Mouse (Mus musculus): ENCODE results near the gene Hist1h2bk.
"Not testable (repeated sequence)": the region's sequence is repeated elsewhere in the genome, so short reads cannot be mapped to it uniquely, and the experiment has no call there.

Hist1h2bk gene

DNA sequence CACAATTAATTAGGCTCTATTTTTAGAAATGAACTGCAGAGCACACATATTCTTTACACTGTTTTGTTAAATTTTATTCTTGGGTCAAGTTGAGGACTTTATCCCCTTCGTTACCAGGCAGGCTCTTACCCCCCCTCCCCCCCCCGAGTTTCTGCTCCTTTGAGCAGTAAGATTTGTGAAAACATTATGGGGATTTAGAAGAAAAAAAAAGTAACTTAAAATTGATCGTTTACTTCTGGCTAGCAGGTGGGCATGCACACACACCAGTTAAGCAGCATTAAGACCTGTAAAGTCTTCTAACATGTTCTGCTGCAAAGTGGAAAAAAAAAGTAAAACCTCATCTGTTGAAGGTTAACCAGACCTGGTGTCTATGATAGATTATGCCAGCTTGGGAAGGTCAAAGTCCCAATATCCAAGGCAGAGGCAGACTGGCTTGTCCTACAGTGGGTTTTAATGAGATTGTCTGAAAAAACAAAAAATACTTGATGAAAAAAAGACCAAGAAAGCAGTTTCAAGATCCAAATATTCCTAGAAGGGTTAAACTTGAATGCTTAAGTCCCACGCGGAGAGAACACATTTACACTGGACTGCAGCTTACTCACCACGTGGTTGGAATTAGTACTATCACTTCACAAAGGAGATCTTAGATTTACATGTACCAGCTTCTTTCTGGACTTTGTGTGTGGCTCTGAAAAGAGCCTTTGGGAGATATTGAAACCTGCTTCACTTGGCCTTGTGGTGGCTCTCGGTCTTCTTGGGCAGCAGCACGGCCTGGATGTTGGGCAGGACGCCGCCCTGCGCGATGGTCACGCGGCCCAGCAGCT is 1.0 kb upstream of the Hist1h2bk start:
- TF ChIP-seq NANOG (IDR thresholded peaks at IDR 0.05; ENCODE audit: borderline replicate concordance, low read length) (no peak), POU5F1 (IDR thresholded peaks at IDR 0.05; ENCODE audit: borderline replicate concordance, low read length) (no peak), CTCF (conservative IDR thresholded peaks at IDR 0.05; ENCODE audit: low read length) (no peak)
- H3K4me1 ChIP-seq (replicated peaks; ENCODE audit: low read depth, low read length), result peaks cover 55% of the 10 kb centered on the region
- H3K9me3 ChIP-seq (ENCODE audit: low read length), result no peaks in the 10 kb centered on the region
- 0 out of 2 replicates have a peak, but pooled peaks cover 3% of the 10 kb centered on the region for H3K36me3 ChIP-seq (ENCODE audit: insufficient read depth, low read length)
- no peaks in the 10 kb centered on the region for H3K27me3 ChIP-seq (ENCODE audit: insufficient read depth, low read length)
- H3K4me3 ChIP-seq (replicated peaks; ENCODE audit: low read length), result peak overlapping the region; percentile 77

DNA sequence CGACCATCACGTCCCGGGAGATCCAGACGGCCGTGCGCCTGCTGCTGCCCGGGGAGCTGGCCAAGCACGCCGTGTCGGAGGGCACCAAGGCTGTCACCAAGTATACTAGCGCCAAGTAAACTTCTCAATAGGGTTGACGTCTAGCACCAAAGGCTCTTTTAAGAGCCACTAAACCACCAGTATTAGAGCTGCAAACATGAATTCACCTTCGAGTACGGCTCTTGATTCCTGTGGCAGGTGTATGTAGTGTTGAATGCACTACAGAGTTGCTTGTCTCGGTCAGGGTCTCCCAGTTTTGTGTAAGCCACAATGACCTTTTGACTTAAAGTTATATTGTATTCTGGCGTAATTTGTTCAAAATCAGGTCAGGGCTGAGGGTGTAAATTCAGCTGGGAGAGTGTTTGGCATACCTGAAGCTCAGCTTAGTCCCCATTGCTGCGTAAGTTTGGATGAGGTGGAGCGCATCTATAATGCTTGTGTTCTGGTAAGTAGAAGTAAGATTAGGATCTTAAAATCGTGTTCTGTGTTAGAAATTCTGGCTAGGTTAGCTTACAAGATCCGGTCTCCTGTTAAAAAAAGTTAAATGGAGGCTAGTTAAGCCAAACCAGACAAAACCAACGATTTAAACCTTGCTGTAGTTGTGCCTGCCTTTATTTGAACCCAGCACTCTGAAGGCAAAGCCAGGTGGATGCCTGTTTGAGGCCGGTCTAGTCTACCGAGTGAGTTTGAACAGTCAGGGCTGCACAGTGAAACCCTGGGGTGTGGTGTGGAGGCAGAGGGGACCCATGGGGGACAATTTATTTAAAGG is 683 bp downstream of the Hist1h2bk start:
- no peaks in the 10 kb centered on the region for H3K27me3 ChIP-seq (ENCODE audit: insufficient read depth, low read length)
- H3K4me3 ChIP-seq (replicated peaks; ENCODE audit: low read length), result peak overlapping the region; percentile 67
- TF ChIP-seq CTCF (conservative IDR thresholded peaks at IDR 0.05; ENCODE audit: low read length), result no peak
- no peak for TF ChIP-seq NANOG (IDR thresholded peaks at IDR 0.05; ENCODE audit: borderline replicate concordance, low read length)
- TF ChIP-seq POU5F1 (IDR thresholded peaks at IDR 0.05; ENCODE audit: borderline replicate concordance, low read length), result no peak
- 0 out of 2 replicates have a peak, but pooled peaks cover under 1% of the 10 kb centered on the region for H3K36me3 ChIP-seq (ENCODE audit: insufficient read depth, low read length)
- H3K4me1 ChIP-seq (replicated peaks; ENCODE audit: low read depth, low read length), result peaks cover 50% of the 10 kb centered on the region
- no peaks in the 10 kb centered on the region for H3K9me3 ChIP-seq (ENCODE audit: low read length)

DNA sequence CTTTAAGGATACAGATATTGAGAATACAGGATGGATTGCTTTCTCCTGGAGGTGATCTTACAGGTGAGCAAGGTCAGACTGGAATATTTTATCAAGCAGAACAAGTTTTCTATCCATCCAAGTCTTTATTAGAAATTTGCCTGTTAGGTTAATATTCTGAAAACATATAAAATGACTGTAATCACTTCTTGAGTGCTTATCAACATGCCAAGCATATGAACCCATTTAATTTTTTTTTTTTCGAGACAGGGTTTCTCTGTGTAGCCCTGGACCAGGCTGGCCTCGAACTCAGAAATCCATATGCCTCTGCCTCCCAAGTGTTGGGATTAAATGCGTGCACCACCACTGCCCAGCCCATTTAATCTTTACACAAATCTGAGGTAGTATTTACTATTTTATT is 1.3 kb downstream of the Hist1h2bk start:
- TF ChIP-seq CTCF (conservative IDR thresholded peaks at IDR 0.05; ENCODE audit: low read length), result no peak
- no peak for TF ChIP-seq POU5F1 (IDR thresholded peaks at IDR 0.05; ENCODE audit: borderline replicate concordance, low read length)
- no peak for TF ChIP-seq NANOG (IDR thresholded peaks at IDR 0.05; ENCODE audit: borderline replicate concordance, low read length)
- no peaks in the 10 kb centered on the region for H3K36me3 ChIP-seq (ENCODE audit: insufficient read depth, low read length)
- peaks cover 50% of the 10 kb centered on the region for H3K4me1 ChIP-seq (replicated peaks; ENCODE audit: low read depth, low read length)
- no peaks in the 10 kb centered on the region for H3K27me3 ChIP-seq (ENCODE audit: insufficient read depth, low read length)
- H3K9me3 ChIP-seq (ENCODE audit: low read length), result no peaks in the 10 kb centered on the region
- peak overlapping the region; percentile 67 for H3K4me3 ChIP-seq (replicated peaks; ENCODE audit: low read length)

DNA sequence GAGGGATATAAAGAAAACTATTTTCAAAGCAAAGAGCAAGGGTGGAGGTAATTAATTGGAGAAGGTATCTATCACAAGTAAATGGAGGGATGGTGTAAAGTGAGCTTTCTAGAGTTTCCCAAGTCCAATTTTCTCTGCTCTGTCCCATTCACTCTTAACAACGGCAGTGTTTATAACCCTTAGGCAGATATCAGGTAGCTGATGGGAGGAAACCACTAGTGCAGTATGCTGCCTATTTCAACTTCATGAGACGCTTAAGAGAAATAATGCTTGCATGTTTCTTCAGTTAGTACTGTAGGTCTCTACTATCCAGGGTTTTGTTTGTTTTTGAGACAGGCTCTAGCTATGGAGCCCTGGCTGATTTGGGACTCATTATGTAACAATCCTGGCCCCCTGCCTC is 1.7 kb downstream of the Hist1h2bk start:
- H3K4me3 ChIP-seq (replicated peaks; ENCODE audit: low read length), result 0 out of 2 replicates have a peak overlapping the region, but pooled peaks have one; percentile 67
- no peak for TF ChIP-seq NANOG (IDR thresholded peaks at IDR 0.05; ENCODE audit: borderline replicate concordance, low read length)
- no peak for TF ChIP-seq POU5F1 (IDR thresholded peaks at IDR 0.05; ENCODE audit: borderline replicate concordance, low read length)
- H3K4me1 ChIP-seq (replicated peaks; ENCODE audit: low read depth, low read length), result peaks cover 50% of the 10 kb centered on the region
- no peaks in the 10 kb centered on the region for H3K27me3 ChIP-seq (ENCODE audit: insufficient read depth, low read length)
- H3K36me3 ChIP-seq (ENCODE audit: insufficient read depth, low read length), result no peaks in the 10 kb centered on the region
- H3K9me3 ChIP-seq (ENCODE audit: low read length), result no peaks in the 10 kb centered on the region

DNA sequence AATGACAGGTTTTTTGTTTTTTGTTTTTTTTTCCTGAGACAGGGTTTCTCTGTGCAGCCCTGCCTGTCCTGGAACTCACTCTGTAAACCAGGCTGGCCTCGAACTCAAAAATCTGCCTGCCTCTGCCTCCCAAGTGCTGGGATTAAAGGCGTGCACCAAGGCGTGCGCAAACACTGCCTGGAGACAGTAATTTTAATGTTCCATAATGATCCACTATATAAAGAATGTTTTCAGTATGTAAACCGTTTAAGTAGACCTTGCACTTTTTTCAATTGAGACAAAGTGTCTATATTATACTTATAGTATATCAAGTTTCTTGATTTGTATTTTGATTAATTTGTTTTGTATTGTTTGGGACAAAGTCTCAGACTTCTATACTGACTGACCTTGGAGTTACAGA is 3.7 kb downstream of the Hist1h2bk start:
- H3K9me3 ChIP-seq (ENCODE audit: low read length), result no peaks in the 10 kb centered on the region
- peak overlapping the region; percentile 80 for H3K4me3 ChIP-seq (replicated peaks; ENCODE audit: low read length)
- H3K27me3 ChIP-seq (ENCODE audit: insufficient read depth, low read length), result no peaks in the 10 kb centered on the region
- TF ChIP-seq POU5F1 (IDR thresholded peaks at IDR 0.05; ENCODE audit: borderline replicate concordance, low read length) (no peak), NANOG (IDR thresholded peaks at IDR 0.05; ENCODE audit: borderline replicate concordance, low read length) (no peak), CTCF (conservative IDR thresholded peaks at IDR 0.05; ENCODE audit: low read length) (no peak)
- H3K36me3 ChIP-seq (ENCODE audit: insufficient read depth, low read length), result no peaks in the 10 kb centered on the region
- peaks cover 41% of the 10 kb centered on the region for H3K4me1 ChIP-seq (replicated peaks; ENCODE audit: low read depth, low read length)

DNA sequence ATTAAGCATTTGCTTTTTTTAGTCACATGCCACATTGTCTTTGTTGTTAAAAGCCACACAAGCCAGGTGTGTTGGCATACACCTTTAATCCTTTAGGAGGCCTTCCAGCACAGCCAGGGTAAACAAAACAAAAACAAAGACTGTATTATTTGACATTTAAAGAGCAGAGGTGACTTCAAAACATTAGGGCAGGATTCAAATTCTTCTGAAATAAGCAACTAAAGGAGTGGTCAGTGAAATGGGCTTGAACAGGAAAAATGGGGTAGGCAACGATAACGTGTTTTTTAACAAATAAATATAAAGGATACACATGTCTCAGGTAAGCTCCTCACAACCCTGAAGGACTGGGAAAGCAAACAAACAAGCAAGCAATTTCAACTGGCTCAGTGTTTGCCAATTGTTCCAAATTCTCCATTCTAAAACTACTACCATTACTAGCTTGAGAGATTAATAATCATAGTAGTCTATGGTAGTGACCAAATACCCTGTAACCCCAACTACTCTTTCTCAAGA is 4.3 kb downstream of the Hist1h2bk start:
- Histone ChIP-seq H3K4me1 (replicated peaks; ENCODE audit: low read depth, low read length) (peaks cover 46% of the 10 kb centered on the region), H3K4me3 (replicated peaks; ENCODE audit: low read length) (peak overlapping the region; percentile 80), H3K27me3 (ENCODE audit: insufficient read depth, low read length) (no peaks in the 10 kb centered on the region), H3K9me3 (ENCODE audit: low read length) (no peaks in the 10 kb centered on the region), H3K36me3 (ENCODE audit: insufficient read depth, low read length) (no peaks in the 10 kb centered on the region)
- TF ChIP-seq NANOG (IDR thresholded peaks at IDR 0.05; ENCODE audit: borderline replicate concordance, low read length) (no peak), POU5F1 (IDR thresholded peaks at IDR 0.05; ENCODE audit: borderline replicate concordance, low read length) (no peak), CTCF (conservative IDR thresholded peaks at IDR 0.05; ENCODE audit: low read length) (no peak)

DNA sequence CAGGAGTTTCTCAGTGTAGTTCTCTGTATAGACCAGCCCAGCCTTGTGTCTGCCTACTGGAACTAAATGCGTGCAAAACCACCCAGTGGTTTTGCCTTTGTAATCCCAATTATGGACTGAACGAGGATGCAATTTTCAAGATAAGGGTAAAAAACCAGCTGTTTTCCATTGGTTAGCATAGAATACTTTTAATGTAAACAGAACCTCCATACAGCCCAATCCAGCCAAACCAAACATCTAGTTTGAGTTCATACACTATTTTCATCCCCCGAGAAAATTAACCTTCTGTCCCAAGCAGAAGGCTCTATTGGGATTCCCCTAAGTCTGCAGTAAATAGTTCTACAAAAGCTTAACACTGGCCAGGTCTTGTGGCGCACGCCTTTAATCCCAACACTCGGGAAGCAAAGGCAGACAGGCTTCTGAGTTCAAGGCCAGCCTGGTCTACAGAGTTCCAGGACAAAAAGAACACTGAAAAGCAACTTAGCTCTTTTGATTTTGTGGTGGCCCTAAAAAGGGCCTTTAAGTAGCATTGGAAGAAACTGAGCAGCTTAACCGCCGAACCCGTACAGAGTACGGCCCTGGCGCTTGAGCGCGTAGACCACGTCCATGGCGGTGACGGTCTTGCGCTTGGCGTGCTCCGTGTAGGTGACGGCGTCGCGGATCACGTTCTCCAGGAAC is 4.9 kb downstream of the Hist1h2bk start:
- H3K27me3 ChIP-seq (ENCODE audit: insufficient read depth, low read length), result no peaks in the 10 kb centered on the region
- H3K4me1 ChIP-seq (replicated peaks; ENCODE audit: low read depth, low read length), result peaks cover 52% of the 10 kb centered on the region
- peak overlapping the region; percentile 80 for H3K4me3 ChIP-seq (replicated peaks; ENCODE audit: low read length)
- no peaks in the 10 kb centered on the region for H3K9me3 ChIP-seq (ENCODE audit: low read length)
- TF ChIP-seq NANOG (IDR thresholded peaks at IDR 0.05; ENCODE audit: borderline replicate concordance, low read length) (no peak), POU5F1 (IDR thresholded peaks at IDR 0.05; ENCODE audit: borderline replicate concordance, low read length) (no peak), CTCF (conservative IDR thresholded peaks at IDR 0.05; ENCODE audit: low read length) (no peak)
- no peaks in the 10 kb centered on the region for H3K36me3 ChIP-seq (ENCODE audit: insufficient read depth, low read length)

DNA sequence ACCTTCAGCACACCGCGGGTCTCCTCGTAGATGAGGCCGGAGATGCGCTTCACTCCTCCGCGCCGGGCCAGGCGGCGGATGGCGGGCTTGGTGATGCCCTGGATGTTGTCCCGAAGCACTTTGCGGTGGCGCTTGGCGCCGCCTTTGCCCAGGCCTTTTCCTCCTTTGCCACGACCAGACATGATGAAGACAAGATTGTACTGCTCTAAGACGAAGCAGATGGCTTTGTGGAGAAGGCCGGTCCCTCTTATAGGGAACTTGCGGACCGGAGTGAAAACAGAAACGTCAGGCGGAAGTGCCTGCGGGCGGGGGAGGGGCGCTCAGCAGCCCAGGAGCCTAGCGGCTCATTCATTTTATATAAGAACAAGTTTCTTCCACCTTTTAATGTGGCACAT is 5.5 kb downstream of the Hist1h2bk start, which contains the start of gene Hist1h4i:
TSS of gene Hist1h4i (minus strand) at position 221 of the 395 bp plus-strand sequence.
- H3K36me3 ChIP-seq (ENCODE audit: insufficient read depth, low read length); H3K9me3 ChIP-seq (ENCODE audit: low read length); H3K27me3 ChIP-seq (ENCODE audit: insufficient read depth, low read length): not testable (repeated sequence)
- Histone ChIP-seq H3K4me3 (replicated peaks; ENCODE audit: low read length) (peak within 1 kb of the TSS; percentile 80), H3K4me1 (replicated peaks; ENCODE audit: low read depth, low read length) (peaks cover 54% of the 10 kb centered on the region)

All from E14TG2a.4 (cell line).